Mouse (Mus musculus) bone marrow macrophage, adult 2 months (primary cell): ENCODE data around the gene Prkca. TPM values are rescaled to one million over a fixed set of nuclear protein-coding genes. Genes with fewer than 3 reads are reported as not detected.

Experiments
- H3K27ac ChIP-seq: 2 replicates; pipeline ENCODE4 v1.5.1; 2012; ENCODE audit warnings: low read depth, low read length; ENCODE audit not compliant: insufficient read depth
- H3K4me1 ChIP-seq: 2 replicates; pipeline ENCODE4 v1.6.1; 2012; ENCODE audit warnings: low read length; ENCODE audit not compliant: control insufficient read depth, insufficient read depth
- H3K4me3 ChIP-seq: 2 replicates; pipeline ENCODE4 v1.5.1; 2012; ENCODE audit warnings: mild to moderate bottlenecking, low read length, moderate library complexity; ENCODE audit not compliant: insufficient read depth
- CTCF ChIP-seq: IDR thresholded peaks from 2 replicates; pipeline ENCODE4 v1.5.1; 2012; ENCODE audit warnings: low read depth, mild to moderate bottlenecking, low read length, moderate library complexity
- POLR2A ChIP-seq: IDR thresholded peaks from 2 replicates; pipeline ENCODE4 v1.6.1; 2012; ENCODE audit warnings: mild to moderate bottlenecking, low read depth, low read length, borderline replicate concordance
- polyA plus RNA-seq: library from polyadenylated mRNA; stranded (reverse); fragments of >200 nt; gene quantifications from 2 replicates; pipeline ENCODE4 v1.2.4, GENCODE M21; 2012; ENCODE audit not compliant: missing spikeins, insufficient read depth, insufficient read length

Gene Prkca
- polyA plus RNA-seq, 1 experiment = 1.0 TPM

DNA sequence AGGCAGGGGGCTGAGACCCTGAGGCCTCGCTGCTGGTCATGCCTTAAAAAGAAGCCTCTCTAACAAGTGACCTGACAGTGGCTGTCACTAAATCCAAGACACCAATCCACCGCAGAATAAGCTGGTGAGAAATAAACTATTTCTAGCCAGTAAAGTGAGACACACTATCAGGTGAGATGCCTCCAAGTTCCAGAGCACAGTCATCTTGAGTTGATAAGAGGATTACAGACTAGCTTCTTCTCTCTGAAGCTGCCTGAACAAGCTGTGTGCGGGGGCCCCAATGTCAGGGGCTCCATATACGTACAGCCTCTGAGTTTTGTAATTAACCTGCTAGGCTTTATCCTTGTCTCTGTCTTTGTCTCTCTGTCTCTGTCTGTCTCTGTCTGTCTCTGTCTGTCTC lies 115.2 kb downstream of the Prkca start:
- Histone ChIP-seq H3K4me1 (peaks cover 16% of the 10 kb centered on the region), H3K4me3 (no peak overlapping the region), H3K27ac (no peak overlapping the region)
- TF ChIP-seq CTCF (no peak), POLR2A (no peak)

DNA sequence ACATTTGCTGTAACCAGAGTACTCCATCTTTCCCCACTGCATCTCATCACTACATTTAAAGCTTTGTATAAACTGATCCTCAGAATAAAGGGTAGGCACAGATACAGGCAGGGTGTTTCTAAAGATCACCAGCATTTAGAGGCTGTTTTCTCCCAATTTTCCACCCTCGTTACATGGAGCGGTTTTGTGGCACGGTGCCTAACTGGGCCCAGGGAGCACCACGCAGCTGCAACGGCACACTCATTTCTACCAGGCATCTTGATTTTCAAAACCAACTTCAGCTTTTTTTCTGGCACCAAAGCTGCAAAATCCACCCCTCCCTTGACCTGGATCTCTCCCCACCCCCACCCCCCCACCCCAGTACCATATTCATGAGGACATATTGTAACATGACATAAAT lies 117.5 kb downstream of the Prkca start:
- TF ChIP-seq POLR2A (no peak), CTCF (no peak)
- no peak overlapping the region for H3K27ac ChIP-seq
- H3K4me3 ChIP-seq = no peak overlapping the region
- H3K4me1 ChIP-seq = peaks cover 30% of the 10 kb centered on the region

DNA sequence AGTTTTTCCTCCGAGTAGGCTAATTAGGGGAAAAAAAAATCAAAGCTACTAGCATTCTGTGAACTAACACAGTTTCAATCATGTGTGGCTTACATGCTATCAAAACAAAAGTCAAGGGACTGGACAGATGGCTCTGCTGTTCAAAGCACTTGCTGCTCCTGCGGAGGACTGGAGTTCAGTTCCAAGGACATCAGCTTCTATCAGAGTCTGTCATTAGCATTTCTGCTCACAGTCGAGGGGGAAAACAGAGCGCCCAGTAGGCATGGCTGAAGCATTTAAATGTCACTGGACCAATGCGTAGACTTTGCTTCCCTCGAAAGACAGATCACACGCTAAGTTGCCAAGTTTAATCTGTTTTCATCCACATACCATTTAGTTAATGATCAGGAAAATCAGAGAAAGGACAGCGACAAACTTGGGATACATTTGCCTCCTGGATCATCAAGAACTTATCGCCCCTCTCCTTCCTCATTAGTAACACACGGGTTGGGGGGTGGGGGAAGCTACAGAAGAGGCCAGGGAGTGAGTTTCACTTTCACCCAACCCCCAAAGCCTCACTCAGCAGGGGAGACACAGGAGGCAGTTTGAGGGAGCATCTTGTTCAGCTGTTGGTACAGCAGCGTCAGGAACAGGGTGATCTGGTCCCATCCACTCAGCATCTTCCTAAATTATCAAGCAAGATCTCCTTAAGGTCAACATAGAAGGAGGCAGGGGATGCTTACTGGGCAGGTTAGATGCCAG lies 119.3 kb downstream of the Prkca start:
- TF ChIP-seq POLR2A (no peak), CTCF (no peak)
- H3K27ac ChIP-seq = no peak overlapping the region
- no peak overlapping the region for H3K4me3 ChIP-seq
- H3K4me1 ChIP-seq = peaks cover 30% of the 10 kb centered on the region

DNA sequence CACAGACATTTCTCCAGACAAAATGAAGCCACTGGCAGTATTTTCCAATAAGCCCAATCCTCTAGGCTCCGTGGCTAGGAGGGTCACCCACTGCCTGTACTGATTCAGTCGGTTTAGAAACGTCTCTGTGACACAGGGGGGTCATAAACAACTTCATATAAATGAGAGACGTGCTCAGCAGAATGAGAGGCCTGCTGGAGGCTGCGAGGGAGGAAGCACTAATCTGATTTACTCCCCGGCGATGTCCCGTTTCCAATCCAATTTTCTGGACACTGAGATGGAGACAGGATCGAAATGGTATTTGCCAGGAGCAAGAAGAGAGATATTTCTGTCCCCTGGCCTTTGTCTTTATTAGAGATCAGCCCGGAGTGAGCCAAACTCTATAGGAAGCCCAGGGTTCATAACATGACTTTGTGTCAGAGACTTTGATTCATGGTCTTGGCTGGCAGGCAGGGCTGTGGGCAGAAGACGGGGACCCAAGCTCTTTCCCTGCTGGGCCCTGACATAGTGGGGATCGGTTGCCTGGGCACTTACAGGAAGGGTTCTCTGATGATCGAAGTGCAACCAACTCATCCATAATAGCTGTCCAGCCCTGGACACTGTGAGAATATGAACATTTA lies 120.0 kb downstream of the Prkca start:
- Histone ChIP-seq H3K4me1 (peaks cover 30% of the 10 kb centered on the region), H3K4me3 (no peak overlapping the region), H3K27ac (peak overlapping the region; percentile 43)
- TF ChIP-seq CTCF (no peak), POLR2A (no peak)

DNA sequence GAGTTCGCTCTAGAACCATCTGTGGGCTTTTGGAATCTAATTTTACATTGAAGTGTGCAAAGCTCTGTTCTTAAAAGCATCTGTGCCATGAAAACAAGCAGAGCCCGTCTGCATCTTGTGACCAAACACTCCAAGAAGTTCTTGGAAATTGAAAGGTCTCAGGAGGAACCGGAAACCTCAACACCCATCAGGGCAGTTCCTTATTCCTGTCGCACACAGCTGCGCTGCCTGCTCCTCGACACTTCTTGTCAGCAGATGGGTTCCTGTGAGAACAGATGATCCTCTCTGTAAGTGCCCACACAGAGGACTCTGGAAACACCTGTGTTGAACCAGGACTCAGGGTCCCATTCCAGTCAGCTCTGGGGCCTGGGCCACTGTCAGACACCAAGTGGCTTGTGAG lies 120.6 kb downstream of the Prkca start:
- TF ChIP-seq CTCF (no peak), POLR2A (no peak)
- Histone ChIP-seq H3K4me1 (peaks cover 30% of the 10 kb centered on the region), H3K4me3 (peak overlapping the region; percentile 40), H3K27ac (peak overlapping the region; percentile 99)

DNA sequence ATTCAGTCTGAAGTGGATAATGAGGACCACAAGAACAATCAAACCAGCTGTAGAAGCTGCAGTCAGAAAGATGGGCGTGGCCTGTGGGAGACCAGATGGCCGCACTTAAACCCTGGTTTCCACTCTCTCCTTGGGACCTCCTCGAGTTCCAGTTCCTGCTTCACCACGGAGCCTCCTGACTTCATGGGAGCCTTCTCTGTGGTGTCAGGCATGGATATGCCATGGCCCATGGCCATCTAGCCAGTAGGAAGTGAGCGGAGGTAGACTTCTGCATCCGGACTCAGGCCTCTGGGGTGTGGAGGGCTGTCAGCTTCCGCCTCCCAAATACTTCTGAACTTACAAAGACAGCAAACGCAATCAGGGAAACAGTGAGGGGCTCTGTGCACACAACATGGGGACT lies 121.1 kb downstream of the Prkca start:
- Histone ChIP-seq H3K4me1 (peaks cover 30% of the 10 kb centered on the region), H3K27ac (peak overlapping the region; percentile 99), H3K4me3 (peak overlapping the region; percentile 40)
- TF ChIP-seq POLR2A (no peak), CTCF (no peak)

DNA sequence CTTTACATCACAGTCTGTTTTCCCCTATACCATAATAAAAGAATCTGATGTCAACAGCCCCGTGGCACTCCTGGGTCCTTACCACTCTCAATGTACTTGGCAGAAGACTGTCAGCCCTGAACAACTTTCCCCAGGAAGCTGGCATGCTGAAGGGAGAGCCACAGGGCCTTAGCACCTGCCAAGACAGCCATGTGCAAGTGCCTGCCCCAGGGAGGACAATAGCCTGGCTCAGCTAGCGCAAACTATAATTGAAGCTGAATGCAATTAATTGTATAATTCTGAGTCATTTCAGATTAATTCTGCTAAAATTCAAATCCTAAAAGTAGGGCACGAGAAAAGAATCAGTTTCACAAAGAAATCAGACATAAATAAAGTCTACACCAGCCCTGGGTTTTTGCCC lies 121.7 kb downstream of the Prkca start:
- TF ChIP-seq CTCF (no peak), POLR2A (no peak)
- peaks cover 30% of the 10 kb centered on the region for H3K4me1 ChIP-seq
- peak overlapping the region; percentile 3; the same call in 1 of the 2 replicates for H3K27ac ChIP-seq
- no peak overlapping the region for H3K4me3 ChIP-seq

DNA sequence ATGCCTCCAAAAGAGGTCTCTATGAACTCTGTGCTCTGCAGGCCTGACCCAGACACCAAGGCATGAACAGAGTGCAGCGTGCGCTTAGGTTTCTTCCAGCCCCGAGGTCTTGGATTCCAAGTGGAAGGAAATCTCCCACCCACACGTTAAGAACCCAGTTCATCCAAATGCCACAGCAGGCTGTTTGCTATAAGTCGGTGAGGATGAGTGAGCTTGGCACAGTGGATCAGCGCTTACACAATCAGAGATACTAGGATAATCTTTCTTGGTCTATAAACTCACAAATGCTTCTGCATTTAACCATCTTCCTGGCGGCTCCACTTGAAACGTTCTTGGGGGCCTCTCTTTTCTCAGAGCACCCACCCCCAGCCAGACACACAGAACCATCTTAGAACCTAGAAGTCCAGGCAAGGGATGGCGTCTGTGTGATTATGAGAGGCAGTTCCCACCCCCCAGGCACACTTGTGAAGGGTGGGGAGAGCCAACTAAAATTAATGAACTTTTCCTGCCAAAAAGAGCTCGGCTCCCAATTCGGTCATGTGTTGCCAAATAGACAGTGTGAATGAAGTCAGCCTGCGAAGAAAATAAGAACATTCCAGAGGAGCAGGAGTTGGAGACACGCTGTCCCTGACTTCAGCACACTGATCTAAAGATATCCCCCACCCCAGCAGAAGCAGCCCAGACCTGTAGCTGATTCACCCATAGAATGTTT lies 122.4 kb downstream of the Prkca start:
- peaks cover 30% of the 10 kb centered on the region for H3K4me1 ChIP-seq
- no peak for TF ChIP-seq CTCF
- TF ChIP-seq POLR2A = no peak
- no peak overlapping the region for H3K4me3 ChIP-seq
- H3K27ac ChIP-seq = no peak overlapping the region

DNA sequence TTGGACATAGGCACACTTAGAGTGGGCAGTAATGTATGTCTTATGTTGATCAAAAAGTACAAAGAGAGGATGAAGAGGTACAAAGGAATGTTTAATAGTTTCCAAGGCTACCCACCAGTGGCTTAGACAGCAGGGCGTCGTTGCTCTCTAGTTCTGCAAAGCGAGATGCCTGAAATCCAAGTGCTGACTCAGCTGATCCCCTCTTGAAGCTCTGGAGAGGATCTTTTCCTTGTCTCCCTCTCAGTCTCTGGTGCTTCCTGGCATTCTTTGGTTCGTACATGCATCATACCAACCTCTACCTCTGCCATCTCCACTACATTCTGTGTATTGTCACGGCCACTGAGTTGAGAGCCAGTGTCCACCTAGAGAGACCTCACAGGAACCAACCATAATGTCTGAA lies 123.1 kb downstream of the Prkca start:
- Histone ChIP-seq H3K4me3 (no peak overlapping the region), H3K27ac (no peak overlapping the region), H3K4me1 (peaks cover 30% of the 10 kb centered on the region)
- no peak for TF ChIP-seq POLR2A
- no peak for TF ChIP-seq CTCF

DNA sequence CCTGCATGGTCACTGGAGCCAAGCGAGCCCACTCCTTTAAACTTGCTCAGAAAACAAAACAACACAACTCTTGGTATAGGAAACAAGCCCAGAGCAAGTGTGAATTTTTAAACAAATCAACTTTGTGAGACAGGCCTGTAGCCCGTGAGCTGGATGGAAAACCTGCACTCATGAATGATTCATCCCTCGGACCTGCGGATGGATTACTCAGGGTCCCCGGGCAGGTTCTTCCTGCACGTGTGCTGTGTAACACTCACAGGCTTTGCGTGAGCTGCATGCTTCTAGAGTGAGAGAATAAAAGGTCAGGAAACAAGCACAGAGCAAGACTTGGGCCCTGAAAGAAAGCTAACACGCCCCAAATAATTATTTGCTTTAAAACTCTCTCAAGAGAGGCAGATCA lies 126.7 kb downstream of the Prkca start:
- Histone ChIP-seq H3K27ac (no peak overlapping the region), H3K4me1 (peaks cover 6% of the 10 kb centered on the region), H3K4me3 (no peak overlapping the region)
- no peak for TF ChIP-seq CTCF
- TF ChIP-seq POLR2A = no peak
